Mouse (Mus musculus): ENCODE data around the gene Zfp710.

GRCm38 (mm10) chr7:80076961-80077716 lies 52.5 kb downstream of the Zfp710 start:
- TF ChIP-seq POLR2A (IDR thresholded peaks at IDR 0.05; ENCODE audit: borderline replicate concordance, low read depth, low read length): no peak
- no peak for TF ChIP-seq CTCF (IDR thresholded peaks at IDR 0.05; ENCODE audit: low read depth, low read length)

Data from bone marrow macrophage, adult 2 months (primary cell).